Mouse (Mus musculus): ENCODE measurements at regions not wholly inside any gene's neighbourhood (a gene's known extent, or its start where the extent isn't known, plus 50 kb on each side); places are given as distances from the start of the nearest gene placed in this dataset.

DNA sequence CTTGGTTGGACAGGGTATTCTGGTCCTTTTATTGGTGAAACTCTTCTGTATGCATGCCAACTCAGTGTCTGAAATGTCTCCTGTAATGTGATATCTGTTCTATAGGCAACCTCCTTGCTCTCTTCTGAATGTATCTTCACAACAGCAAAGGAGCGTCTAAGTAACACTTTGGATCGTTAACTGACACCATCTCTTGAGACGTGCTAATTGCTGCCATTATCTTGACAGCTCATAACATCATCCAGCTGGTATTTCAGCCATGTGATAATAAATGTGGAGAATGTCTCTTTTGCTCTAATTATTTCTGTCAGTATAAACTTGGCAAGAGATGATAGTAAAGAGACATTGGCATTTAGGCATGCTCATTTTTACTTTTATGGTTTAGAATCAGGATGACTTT, 68.8 kb upstream of the Col8a1 start:
- TF ChIP-seq POLR2A (IDR thresholded peaks at IDR 0.05; ENCODE audit: borderline replicate concordance, control insufficient read depth, low read depth, low read length) (no peak), CTCF (IDR thresholded peaks at IDR 0.05; ENCODE audit: control insufficient read depth, insufficient read depth, low read length) (no peak)
